Mouse (Mus musculus) megakaryocyte, embryonic 14.5 days (primary cell): ENCODE measurements around the gene Atp1a2. TPM values are rescaled to one million over a fixed set of nuclear protein-coding genes. Genes with fewer than 3 reads are reported as not detected.

Experiments used
- H3K27me3 ChIP-seq: replicated peaks from 2 replicates; pipeline ENCODE3; 2012; ENCODE audit warnings: inconsistent platforms
- H3K36me3 ChIP-seq: replicated peaks from 2 replicates; pipeline ENCODE3; 2012; ENCODE audit warnings: low read length, inconsistent platforms, mixed read lengths
- H3K4me1 ChIP-seq: 2 replicates; pipeline ENCODE4 v1.6.1; 2012; ENCODE audit warnings: inconsistent platforms
- H3K4me3 ChIP-seq: replicated peaks from 2 replicates; pipeline ENCODE3; 2012; ENCODE audit warnings: moderate library complexity, mild to moderate bottlenecking, inconsistent platforms
- H3K9me3 ChIP-seq: 2 replicates; pipeline ENCODE4 v1.6.1; 2012; ENCODE audit warnings: inconsistent platforms
- FLI1 ChIP-seq: IDR thresholded peaks from 2 replicates; pipeline ENCODE4 v1.6.1; 2012; ENCODE audit warnings: low read length, inconsistent platforms, mixed read lengths
- GATA1 ChIP-seq: IDR thresholded peaks from 3 replicates; pipeline ENCODE4 v1.6.1; 2012; ENCODE audit warnings: mixed read lengths, low read length, inconsistent platforms, borderline replicate concordance
- polyA plus RNA-seq: library from polyadenylated mRNA; stranded (reverse); fragments of >175 nt; gene quantifications from 2 replicates; pipeline ENCODE4 v1.2.3, GENCODE M21; 2012; ENCODE audit warnings: low replicate concordance; ENCODE audit not compliant: insufficient read depth

The Atp1a2 gene
- polyA plus RNA-seq, 1 experiment, result 0.03 TPM

- H3K36me3 ChIP-seq, result no peaks in the 10 kb centered on the region
- no peak for TF ChIP-seq FLI1
- TF ChIP-seq GATA1, result no peak
Observed at GRCm38 (mm10) chr1:172243547-172244205, 54.2 kb downstream of the Atp1a2 start.

DNA sequence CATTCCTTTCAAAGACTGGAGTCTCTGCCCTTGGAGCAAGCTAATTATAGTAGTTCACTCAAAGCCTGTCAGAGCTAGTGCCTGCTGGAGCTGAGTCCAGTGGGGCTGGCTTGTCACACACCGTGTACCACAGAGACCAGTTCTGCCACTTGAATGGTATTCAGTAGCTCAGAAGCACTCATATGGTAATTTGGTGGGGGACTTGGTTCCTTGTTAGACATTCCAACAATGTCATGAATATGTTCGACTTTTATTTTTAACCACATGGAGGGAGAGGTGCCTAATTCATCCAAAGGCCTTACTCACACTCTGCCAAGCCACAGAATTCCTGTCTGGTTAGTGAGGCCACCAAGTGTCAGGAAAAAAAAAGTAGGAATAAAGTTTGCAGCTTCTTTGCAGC is 55.5 kb downstream of the Atp1a2 start:
- Histone ChIP-seq H3K9me3 (0 out of 2 replicates have a peak, but pooled peaks cover 3% of the 10 kb centered on the region), H3K4me1 (peaks cover 54% of the 10 kb centered on the region), H3K36me3 (no peaks in the 10 kb centered on the region), H3K27me3 (peaks cover 6% of the 10 kb centered on the region), H3K4me3 (peak overlapping the region; percentile 28)
- TF ChIP-seq FLI1 (no peak), GATA1 (no peak)

More at GRCm38 (mm10) chr1:172243547-172244205, 54.2 kb downstream of the Atp1a2 start:
- peak overlapping the region; percentile 7 for H3K4me3 ChIP-seq
- 0 out of 2 replicates have a peak, but pooled peaks cover 3% of the 10 kb centered on the region for H3K9me3 ChIP-seq
- peaks cover 6% of the 10 kb centered on the region for H3K27me3 ChIP-seq
- peaks cover 60% of the 10 kb centered on the region for H3K4me1 ChIP-seq

DNA sequence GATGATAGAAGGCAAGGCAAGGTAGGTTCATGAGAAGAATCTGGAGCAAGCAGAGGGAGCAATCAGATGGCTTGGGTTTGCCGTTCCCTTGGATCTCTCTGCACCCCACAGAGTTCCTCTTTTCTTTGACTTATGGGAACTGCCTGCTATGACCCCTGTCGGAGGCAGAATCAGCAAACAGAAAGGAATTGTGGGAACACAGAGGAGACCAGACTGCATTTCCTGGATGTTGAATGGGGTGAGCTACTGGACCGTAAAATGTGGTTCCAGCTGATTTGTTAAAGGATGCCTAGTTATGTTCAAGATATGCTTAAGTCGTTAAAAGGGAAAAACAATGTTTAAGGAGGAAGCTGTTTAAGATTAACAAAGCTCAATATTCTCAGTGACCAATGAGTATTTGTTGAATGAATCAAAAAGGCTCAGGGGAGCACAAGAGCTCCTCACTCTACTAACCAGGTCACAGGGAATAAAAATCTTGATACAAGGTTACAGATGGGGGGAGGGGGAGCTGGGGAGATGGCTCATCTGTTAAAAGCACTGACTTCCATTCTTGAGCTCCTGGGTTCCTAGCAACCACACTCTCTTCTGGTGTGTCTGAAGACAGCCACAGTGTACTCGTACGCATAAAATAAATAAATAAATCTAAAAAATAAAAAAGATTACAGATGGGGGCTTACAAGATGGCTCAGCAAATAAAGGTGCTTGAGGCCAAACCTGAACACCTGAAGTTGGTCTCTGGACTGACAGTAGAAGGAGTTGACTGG is 56.7 kb downstream of the Atp1a2 start:
- H3K4me1 ChIP-seq, result peaks cover 47% of the 10 kb centered on the region
- H3K9me3 ChIP-seq, result 0 out of 2 replicates have a peak, but pooled peaks cover 3% of the 10 kb centered on the region
- no peak for TF ChIP-seq FLI1
- TF ChIP-seq GATA1, result no peak
- peak overlapping the region; percentile 56 for H3K4me3 ChIP-seq
- peaks cover 11% of the 10 kb centered on the region for H3K27me3 ChIP-seq
- H3K36me3 ChIP-seq, result no peaks in the 10 kb centered on the region

GRCm38 (mm10) chr1:172229215-172229614 is 68.6 kb downstream of the Atp1a2 start:
- H3K36me3 ChIP-seq, result no peaks in the 10 kb centered on the region
- H3K27me3 ChIP-seq, result peaks cover 23% of the 10 kb centered on the region
- TF ChIP-seq FLI1 (no peak), GATA1 (no peak)
- peaks cover 10% of the 10 kb centered on the region for H3K4me1 ChIP-seq
- H3K4me3 ChIP-seq, result no peak overlapping the region
- H3K9me3 ChIP-seq, result no peaks in the 10 kb centered on the region

DNA sequence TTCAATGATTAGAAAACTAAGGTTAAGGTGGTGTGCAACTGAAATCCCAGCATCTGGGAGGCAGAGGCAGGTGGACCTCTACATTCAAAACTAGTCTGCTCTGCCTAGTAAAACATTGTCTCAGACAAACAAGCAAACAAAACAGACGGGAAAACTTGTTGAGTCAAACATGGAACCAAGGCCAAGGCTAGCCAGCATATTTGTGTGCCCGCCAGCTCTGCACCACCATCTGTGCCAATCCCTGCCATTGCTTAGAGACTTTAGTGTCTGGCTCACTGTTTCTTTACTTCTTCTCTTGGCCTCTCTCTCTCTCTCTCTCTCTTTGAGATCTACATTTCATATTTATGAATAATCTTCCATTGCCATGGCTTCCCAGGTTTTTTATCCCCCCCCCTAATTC is 69.7 kb downstream of the Atp1a2 start:
- no peaks in the 10 kb centered on the region for H3K36me3 ChIP-seq
- no peak for TF ChIP-seq FLI1
- no peak for TF ChIP-seq GATA1

More for the DNA sequence above, 69.7 kb downstream of the Atp1a2 start:
- H3K4me1 ChIP-seq, result peaks cover 10% of the 10 kb centered on the region
- H3K27me3 ChIP-seq, result peaks cover 24% of the 10 kb centered on the region
- no peaks in the 10 kb centered on the region for H3K9me3 ChIP-seq
- no peak overlapping the region for H3K4me3 ChIP-seq

Other genes with a start within 250 kb of the Atp1a2 start
- gene Nhlh1, start 240.5 kb downstream of the Atp1a2 start, polyA plus RNA-seq, result not detected in 2 replicates
- 2.9 and 15.6 TPM in 2 replicates for gene Copa, start 215.5 kb downstream of the Atp1a2 start, polyA plus RNA-seq
- gene Ncstn, start 215.3 kb downstream of the Atp1a2 start, polyA plus RNA-seq, result 0.76 and 7.6 TPM in 2 replicates
- 4.1 and 18.9 TPM in 2 replicates for gene Pex19, start 171.3 kb downstream of the Atp1a2 start, polyA plus RNA-seq
- 15.0 and 34.6 TPM in 2 replicates for gene Dcaf8, start 150.0 kb downstream of the Atp1a2 start, polyA plus RNA-seq
- 6.9 and 11.9 TPM in 2 replicates for gene Pea15a, start 91.3 kb downstream of the Atp1a2 start, polyA plus RNA-seq
- gene Casq1, start 78.2 kb downstream of the Atp1a2 start, polyA plus RNA-seq, result not detected in 2 replicates
- not detected in 2 replicates for gene Atp1a4, start 39.6 kb downstream of the Atp1a2 start, polyA plus RNA-seq
- gene Igsf8, start 36.4 kb downstream of the Atp1a2 start, polyA plus RNA-seq, result 18.9 and 46.3 TPM in 2 replicates
- 0.13 TPM in 1 of 2 replicates, not detected in the other for gene Kcnj9, start 31.3 kb upstream of the Atp1a2 start, polyA plus RNA-seq
- gene Kcnj10, start 43.1 kb upstream of the Atp1a2 start, polyA plus RNA-seq, result 0.12 TPM in 1 of 2 replicates, not detected in the other
- 4.1 and 7.8 TPM in 2 replicates for gene Pigm, start 78.5 kb upstream of the Atp1a2 start, polyA plus RNA-seq
- not detected in 2 replicates for gene Slamf9, start 177.3 kb upstream of the Atp1a2 start, polyA plus RNA-seq
- 0.41 and 0.68 TPM in 2 replicates for gene Igsf9, start 183.7 kb upstream of the Atp1a2 start, polyA plus RNA-seq
- 725 and 2,302 TPM in 2 replicates for gene Tagln2, start 202.0 kb upstream of the Atp1a2 start, polyA plus RNA-seq
- gene Cfap45, start 222.7 kb upstream of the Atp1a2 start, polyA plus RNA-seq, result 0.93 TPM in 1 of 2 replicates, not detected in the other